Comparison of ENCODE assay signal across 8 mouse cellular contexts in genomic region chr9:49246839-49247238, GRCm38 (mm10). TPM values are rescaled to one million over a fixed set of nuclear protein-coding genes. Genes with fewer than 3 reads are reported as not detected.
A peak's percentile ranks its signal among the peaks of the same experiment; 100 is the strongest.
DNase-seq lines count a peak whose midpoint lies in the region; ATAC-seq and TF ChIP-seq lines count a peak whose summit lies in the region.
"Had no signal": no experiment of that assay in that cellular context is flagged by ENCODE, and none has a peak within 500 bp of the region (broad histone marks: within the 10 kb centered on the region; RNA-seq: fewer than 3 reads in every experiment).

No protein-coding gene starts in this region.

- H3K27ac ChIP-seq in liver, embryonic 11.5 days (ENCODE audit: low read depth, low read length) = no peak overlapping the region
- no peak overlapping the region for H3K27ac ChIP-seq in embryonic facial prominence, embryonic 14.5 days (replicated peaks; ENCODE audit: low read depth, low read length)
- no peak overlapping the region for H3K27ac ChIP-seq in layer of hippocampus, adult 2 months
- H3K27ac ChIP-seq: neural tube, embryonic 12.5 days had no signal

- DNase-seq in liver = peak; percentile 55
- no peak for DNase-seq in liver, embryonic 11.5 days (ENCODE audit: low spot score)
- DNase-seq in adrenal gland, postnatal 25 days = peak; percentile 83
- peak; percentile 55 for DNase-seq in embryonic facial prominence, embryonic 14.5 days (ENCODE audit: low spot score)
- peak; percentile 37 to 80 for DNase-seq in layer of hippocampus, adult 2 months (ENCODE audit: low spot score in 2 of 2)
- peak; percentile 84 for DNase-seq in lung, postnatal 14 days
- DNase-seq in testis, postnatal 14 days (ENCODE audit: low spot score) = peak; percentile 46

- no peak overlapping the region for H3K9ac ChIP-seq in liver, embryonic 11.5 days (ENCODE audit: low read depth, low read length)
- H3K9ac ChIP-seq in embryonic facial prominence, embryonic 14.5 days (ENCODE audit: low read depth, low read length) = no peak overlapping the region
- H3K9ac ChIP-seq: neural tube, embryonic 12.5 days had no signal

- no peaks in the 10 kb centered on the region for H3K4me1 ChIP-seq in liver, embryonic 11.5 days (replicated peaks; ENCODE audit: control insufficient read depth, insufficient read depth, low read length)
- no peaks in the 10 kb centered on the region for H3K4me1 ChIP-seq in embryonic facial prominence, embryonic 14.5 days (ENCODE audit: control insufficient read depth, insufficient read depth, low read length)

- no peaks in the 10 kb centered on the region for H3K27me3 ChIP-seq in liver, embryonic 11.5 days (replicated peaks; ENCODE audit: control insufficient read depth, insufficient read depth, low read length)
- H3K27me3 ChIP-seq in embryonic facial prominence, embryonic 14.5 days (replicated peaks; ENCODE audit: control insufficient read depth, insufficient read depth, low read length) = no peaks in the 10 kb centered on the region
- H3K27me3 ChIP-seq: neural tube, embryonic 12.5 days had no signal

- peak; percentile 90 for TF ChIP-seq CTCF in layer of hippocampus, adult 2 months (conservative IDR thresholded peaks at IDR 0.05)

- no peak overlapping the region for H3K4me2 ChIP-seq in liver, embryonic 11.5 days
- no peak overlapping the region for H3K4me2 ChIP-seq in embryonic facial prominence, embryonic 14.5 days (ENCODE audit: low read depth, low read length)
- H3K4me2 ChIP-seq: neural tube, embryonic 12.5 days had no signal

- 29% methylated on average over 7 of the region's 7 CpGs for WGBS in liver, embryonic 11.5 days
- WGBS in embryonic facial prominence, embryonic 14.5 days = 21% methylated on average over 7 of the region's 7 CpGs

- H3K36me3 ChIP-seq in liver, embryonic 11.5 days (ENCODE audit: control insufficient read depth, insufficient read depth, low read length) = no peaks in the 10 kb centered on the region
- no peaks in the 10 kb centered on the region for H3K36me3 ChIP-seq in embryonic facial prominence, embryonic 14.5 days (ENCODE audit: control insufficient read depth, insufficient read depth, low read length)
- H3K36me3 ChIP-seq: neural tube, embryonic 12.5 days had no signal

- H3K9me3 ChIP-seq in liver, embryonic 11.5 days (ENCODE audit: control insufficient read depth, low read length) = no peaks in the 10 kb centered on the region
- no peaks in the 10 kb centered on the region for H3K9me3 ChIP-seq in embryonic facial prominence, embryonic 14.5 days (ENCODE audit: control insufficient read depth, low read length)
- H3K9me3 ChIP-seq: neural tube, embryonic 12.5 days had no signal

- ATAC-seq in liver, embryonic 11.5 days (replicated peaks; ENCODE audit: low FRiP score) = no peak
- no peak for ATAC-seq in embryonic facial prominence, embryonic 14.5 days (ENCODE audit: low read depth)

- no peak overlapping the region for H3K4me3 ChIP-seq in liver, embryonic 11.5 days (ENCODE audit: low read depth, low read length)
- H3K4me3 ChIP-seq in embryonic facial prominence, embryonic 14.5 days (ENCODE audit: low read depth, low read length) = no peak overlapping the region
- no peak overlapping the region for H3K4me3 ChIP-seq in layer of hippocampus, adult 2 months
- H3K4me3 ChIP-seq: neural tube, embryonic 12.5 days had no signal

RNA-seq across cellular contexts. Expression of gene Gm4894, which starts 3.5 kb away (rescaled TPM):
- polyA plus RNA-seq in liver, embryonic 11.5 days (2014; fragmentation: Nextera tagmentation; extraction: Ambion mirVana) = not detected in 2 replicates
- not detected in 2 replicates for total RNA-seq in adrenal gland, postnatal 25 days (2021)
- polyA plus RNA-seq in embryonic facial prominence, embryonic 14.5 days (2014; fragmentation: Nextera tagmentation; extraction: Ambion mirVana) = not detected in 2 replicates
- total RNA-seq in layer of hippocampus, adult 2 months (2021) = not detected
- polyA plus RNA-seq: neural tube, embryonic 12.5 days had no signal
